Mouse (Mus musculus): ENCODE results near the gene Cbx4.

The Cbx4 gene

GRCm38 (mm10) chr11:119084446-119085278 lies 1.4 kb downstream of the Cbx4 start:
- DNase-seq: peak; percentile 69

- peak; percentile 86 for DNase-seq
These were observed 2.1 kb downstream of the Cbx4 start for GRCm38 (mm10) chr11:119083724-119084445.

GRCm38 (mm10) chr11:119082638-119083599 lies 3.1 kb downstream of the Cbx4 start:
- peak; percentile 78 for DNase-seq

- peak; percentile 85 for DNase-seq
These were observed 4.0 kb downstream of the Cbx4 start for GRCm38 (mm10) chr11:119081839-119082637.

- peak; percentile 25 for DNase-seq
These were observed 4.7 kb downstream of the Cbx4 start for GRCm38 (mm10) chr11:119081148-119081838.

GRCm38 (mm10) chr11:119080461-119081147 lies 5.4 kb downstream of the Cbx4 start:
- DNase-seq: peak; percentile 28

- peak; percentile 34 for DNase-seq
These were observed 6.6 kb downstream of the Cbx4 start for GRCm38 (mm10) chr11:119079445-119079837.

- DNase-seq: no peak
These were observed 7.2 kb downstream of the Cbx4 start for GRCm38 (mm10) chr11:119078691-119079444.

GRCm38 (mm10) chr11:119077755-119078154 lies 8.3 kb downstream of the Cbx4 start:
- DNase-seq: no peak

GRCm38 (mm10) chr11:119075805-119076204 lies 10.2 kb downstream of the Cbx4 start:
- no peak for DNase-seq

GRCm38 (mm10) chr11:119073876-119074433 lies 12.1 kb downstream of the Cbx4 start:
- DNase-seq: no peak

- DNase-seq: no peak
These were observed 13.0 kb downstream of the Cbx4 start for GRCm38 (mm10) chr11:119072986-119073385.

GRCm38 (mm10) chr11:119072239-119072638 lies 13.8 kb downstream of the Cbx4 start:
- no peak for DNase-seq

GRCm38 (mm10) chr11:119066841-119067240 lies 19.2 kb downstream of the Cbx4 start:
- DNase-seq: no peak

GRCm38 (mm10) chr11:119059256-119059655 lies 26.8 kb downstream of the Cbx4 start:
- DNase-seq: no peak

- DNase-seq: peak; percentile 40
These were observed 27.7 kb downstream of the Cbx4 start for GRCm38 (mm10) chr11:119058041-119058995.

- DNase-seq: no peak
These were observed 28.7 kb downstream of the Cbx4 start for GRCm38 (mm10) chr11:119057291-119057690.
